Mouse (Mus musculus) frontal cortex, postnatal 10 days (tissue): ENCODE data around the gene Mrgprg.

Source experiments
- DNase-seq, 2 experiments: peaks; one replicate each; pipeline ENCODE4 v3.0.0; 2022; ENCODE audit warnings: low spot score in 2 of 2, mixed read lengths in 1 of 2

The Mrgprg gene

DNA sequence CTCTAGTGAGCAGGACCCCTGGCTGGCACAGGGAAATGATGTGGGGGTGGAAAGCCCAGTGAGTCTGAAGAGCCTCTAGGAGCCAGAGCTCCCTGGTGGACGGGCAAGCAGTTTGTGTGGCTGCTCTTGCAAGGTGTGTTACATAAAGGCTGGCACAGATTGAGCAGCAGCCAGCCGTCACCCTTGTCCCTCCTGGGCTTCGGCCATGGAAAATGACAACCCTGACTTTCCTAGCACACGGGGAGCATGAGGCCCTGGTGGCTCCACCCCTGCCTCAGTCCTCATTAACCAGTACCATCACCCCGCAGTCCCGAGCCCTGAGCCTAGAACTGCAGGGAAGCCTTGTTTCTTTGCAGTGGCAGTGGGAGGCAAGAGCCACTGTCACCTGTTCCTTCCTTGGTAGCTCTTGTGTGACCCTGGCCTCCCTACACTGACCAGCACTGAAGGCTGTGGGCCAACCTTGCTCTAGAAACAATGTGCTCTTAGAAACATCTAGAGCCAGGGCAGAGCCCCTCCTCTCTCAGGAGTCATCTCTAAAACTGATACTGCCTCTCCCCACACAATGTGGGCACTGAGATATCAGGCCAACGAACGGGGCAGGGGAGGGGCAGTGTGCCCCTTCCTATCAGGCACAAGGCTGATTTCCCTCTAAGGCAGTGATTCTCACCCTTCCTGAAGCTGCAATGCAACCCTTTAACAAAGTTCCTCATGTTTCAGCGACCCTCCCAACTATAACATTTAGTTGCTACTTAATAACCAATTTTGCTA, 11.3 kb downstream of the Mrgprg start:
- no peak for DNase-seq

DNA sequence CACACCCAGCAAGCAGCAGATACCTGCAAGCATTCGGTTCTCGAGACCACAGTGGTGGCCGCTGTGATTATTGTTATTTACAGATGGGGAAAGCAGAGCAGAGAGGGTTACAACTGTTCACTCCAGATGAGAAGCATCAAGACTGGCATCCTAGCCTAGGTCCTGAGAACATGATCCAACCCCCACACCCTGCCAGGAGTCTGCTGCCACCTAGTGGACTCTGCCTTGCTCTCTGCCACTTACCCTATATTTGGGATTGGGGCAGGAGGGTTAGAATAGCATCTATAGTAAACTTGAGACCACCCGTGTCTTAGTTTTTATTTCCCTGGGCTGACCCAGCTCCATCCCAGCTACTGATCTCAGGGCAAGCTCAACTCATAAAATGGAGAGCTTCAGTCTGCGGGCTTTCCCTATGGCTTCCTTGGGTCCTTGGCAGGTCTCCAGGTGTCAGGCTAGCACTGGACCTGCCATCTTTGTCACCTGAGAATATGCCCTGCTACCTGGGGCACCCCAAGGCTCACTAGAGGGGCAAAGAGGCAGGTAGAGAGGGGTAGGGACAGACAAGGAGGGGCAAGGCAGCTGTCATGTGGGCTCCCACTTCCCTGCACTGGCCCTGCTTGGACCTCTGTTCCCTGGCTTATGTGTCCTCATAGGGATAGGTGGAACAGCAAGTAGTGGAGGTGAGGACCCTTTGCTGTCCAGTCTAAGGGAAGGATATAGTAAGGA, 12.6 kb downstream of the Mrgprg start:
- DNase-seq, result no peak

DNA sequence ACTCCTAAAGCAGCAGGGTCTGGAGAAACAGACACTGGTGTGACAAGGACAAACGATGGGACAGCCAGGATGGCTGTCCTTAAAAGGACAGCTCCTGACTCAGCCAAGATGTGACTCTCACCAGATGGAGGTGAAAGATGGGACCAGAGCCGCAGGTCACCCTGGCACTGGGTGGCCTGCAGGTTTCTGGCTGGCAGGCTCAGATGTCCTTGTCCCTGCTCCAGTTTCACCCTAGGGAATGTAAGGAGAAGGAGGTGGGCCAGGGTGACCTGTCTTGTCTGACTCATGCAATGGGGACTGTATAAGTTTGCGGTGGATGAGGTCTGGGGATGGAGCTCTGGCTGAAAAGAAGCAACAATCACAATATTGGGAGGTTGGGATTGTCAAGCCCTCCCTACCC, 14.2 kb downstream of the Mrgprg start:
- DNase-seq, result no peak

DNA sequence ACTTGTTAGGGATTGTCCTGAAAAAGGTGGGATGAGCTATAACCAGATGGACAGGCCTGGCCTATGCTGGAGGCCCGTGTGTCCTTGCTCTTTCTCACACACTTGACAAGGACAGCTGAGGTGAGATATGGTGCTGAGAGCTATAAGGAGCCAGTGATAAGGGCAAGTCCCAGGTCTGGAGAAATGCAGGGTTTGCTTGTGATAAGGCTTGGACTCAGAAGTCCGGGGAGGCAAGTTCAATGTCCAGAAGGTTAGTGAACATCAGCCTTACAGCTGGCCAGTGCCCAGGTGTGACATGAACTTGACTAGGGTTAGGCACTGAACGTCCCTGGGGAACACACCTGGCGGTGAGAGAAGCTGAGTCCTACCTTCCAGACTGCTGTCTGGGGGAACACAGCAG, 14.7 kb downstream of the Mrgprg start:
- no peak for DNase-seq

DNA sequence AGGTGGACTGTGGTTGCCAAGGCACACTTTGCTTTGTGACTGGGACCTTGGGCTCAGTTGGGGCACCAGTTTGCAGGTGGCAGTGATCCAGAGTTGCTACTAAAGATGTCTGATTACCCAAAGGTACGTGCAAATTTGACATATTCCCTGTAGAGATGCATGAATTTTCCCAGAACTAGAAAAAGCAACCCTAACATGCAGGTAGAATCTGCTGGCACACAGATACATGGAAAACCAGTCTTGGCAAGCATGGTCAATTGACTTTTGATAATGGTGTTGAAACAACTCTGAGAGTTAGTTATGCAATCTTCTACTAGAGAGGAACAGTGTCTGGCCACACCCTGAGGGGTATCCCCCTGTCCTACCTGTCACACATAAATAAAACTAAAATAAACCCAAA, 15.4 kb downstream of the Mrgprg start:
- no peak for DNase-seq

DNA sequence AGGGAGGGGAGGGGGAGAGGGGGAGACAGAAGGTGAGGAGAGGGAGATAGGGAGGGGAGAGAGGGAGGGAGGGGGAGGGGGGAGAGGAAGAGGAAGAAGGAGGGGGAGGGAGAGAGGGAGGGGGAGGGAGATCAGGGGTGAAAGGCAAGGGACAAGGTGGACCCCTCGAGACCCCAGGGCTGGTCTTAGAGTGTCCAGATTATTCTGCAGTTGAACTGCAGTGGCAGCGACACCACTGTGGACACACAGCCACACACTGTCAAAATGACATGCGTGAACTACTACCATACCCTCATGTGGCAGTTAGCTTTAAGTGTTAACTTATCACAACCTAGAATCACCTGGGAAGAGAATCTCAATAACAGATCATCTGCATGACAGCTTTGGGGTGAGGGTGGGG, 17.7 kb downstream of the Mrgprg start:
- no peak for DNase-seq

DNA sequence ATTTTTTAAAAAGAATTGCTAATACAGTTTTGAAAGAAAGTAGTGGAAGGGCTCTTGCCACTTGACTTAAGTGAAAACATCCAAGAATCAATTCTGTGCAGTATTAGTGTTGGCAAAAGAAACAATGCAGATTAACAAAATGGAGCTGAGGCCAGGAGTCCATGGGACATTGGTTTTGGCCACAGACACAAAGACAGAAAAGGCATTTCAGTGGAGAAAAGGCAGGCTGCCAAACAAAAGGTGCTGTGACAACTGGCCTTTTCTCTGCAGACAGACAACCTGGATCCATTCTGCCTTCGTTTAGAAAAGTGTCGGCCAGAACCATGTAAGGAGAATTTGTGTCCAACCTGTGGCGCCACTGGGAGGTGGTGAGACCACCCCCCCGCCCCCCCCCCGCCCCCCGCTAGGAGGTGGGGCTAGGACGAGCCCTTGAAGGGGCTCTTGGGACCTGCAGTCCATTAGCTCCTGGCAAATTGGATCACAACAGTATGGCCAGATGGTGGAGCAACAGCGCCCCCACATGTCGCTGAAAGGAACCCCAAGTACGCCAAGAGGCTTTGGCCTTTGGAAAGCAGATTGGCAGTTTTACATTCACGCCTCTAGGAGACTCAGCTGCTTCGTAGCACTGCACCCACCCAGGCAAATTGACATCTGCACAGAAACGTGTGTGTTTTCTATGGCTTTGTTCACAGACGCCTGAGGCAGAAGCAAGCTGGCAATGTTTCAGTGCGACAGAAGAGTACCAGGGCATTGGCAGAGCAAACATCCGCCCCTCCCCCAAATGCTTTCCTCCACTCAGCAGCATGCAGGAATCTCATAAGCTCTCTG, 18.5 kb downstream of the Mrgprg start:
- peak; percentile 85 to 88 for DNase-seq

DNA sequence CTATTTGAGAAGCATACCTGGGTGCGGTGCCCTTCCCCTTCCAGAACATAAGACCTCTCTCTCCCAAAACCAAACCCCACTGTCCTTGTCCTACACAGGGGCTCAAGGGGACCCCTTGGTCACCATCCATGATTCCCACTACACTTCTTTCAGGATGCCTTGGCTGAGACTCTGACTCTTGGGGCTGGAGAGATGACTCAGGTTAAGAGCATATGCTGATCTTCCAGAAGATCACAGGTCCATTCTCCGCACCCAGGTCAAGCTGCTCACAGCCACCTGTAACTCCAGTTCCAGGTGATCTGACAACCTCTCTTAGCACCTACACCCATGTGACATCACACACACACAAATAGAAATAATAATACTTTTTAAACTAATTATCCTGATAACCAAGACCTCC, 26.1 kb downstream of the Mrgprg start:
- no peak for DNase-seq

DNA sequence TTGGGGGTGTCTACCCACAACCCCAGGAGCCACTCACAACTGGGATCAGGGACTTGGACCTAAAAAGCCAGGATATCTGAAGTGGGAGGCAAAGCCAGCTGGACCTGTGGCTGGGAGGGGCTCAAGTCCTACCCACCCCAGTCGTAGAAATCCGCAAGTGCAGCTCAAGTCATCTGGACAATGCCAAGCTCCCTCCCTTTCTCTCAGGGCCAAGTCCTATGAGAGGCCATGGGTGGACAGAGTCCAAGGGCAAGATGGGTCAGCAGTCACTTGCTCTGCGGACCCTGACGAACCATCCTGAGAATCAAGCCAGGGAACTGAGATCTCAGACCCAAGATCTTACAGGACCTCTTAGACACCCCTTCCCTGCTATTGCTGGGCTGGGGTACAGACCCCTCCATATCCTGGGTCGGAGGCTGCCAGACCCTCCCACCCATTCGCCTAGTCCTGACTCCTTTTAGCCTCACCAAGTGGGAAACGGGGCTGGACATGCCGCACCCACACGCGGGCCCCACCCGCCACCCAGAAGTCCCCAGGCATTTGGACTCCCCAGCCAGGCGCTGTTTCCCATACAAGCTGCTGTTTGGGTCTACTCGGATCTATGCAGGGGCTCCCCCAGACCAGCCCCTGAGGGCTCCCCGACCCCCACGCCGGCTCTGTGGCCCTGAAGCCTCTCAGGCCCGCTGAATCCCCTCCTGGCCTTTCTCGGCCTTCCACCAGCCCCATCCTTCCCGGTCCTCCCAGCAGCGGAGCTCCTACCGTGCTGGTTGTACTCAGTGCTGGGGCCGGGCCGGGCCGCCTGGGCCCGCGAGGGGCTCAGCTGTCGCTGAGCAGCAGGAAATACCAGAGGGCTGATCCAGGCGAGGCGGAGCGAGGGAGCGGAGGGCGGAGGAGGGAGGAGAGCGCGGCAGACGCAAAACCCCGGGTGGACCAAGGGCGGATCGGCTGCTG, 27.0 kb downstream of the Mrgprg start:
- peak; percentile 78 to 80 for DNase-seq

DNA sequence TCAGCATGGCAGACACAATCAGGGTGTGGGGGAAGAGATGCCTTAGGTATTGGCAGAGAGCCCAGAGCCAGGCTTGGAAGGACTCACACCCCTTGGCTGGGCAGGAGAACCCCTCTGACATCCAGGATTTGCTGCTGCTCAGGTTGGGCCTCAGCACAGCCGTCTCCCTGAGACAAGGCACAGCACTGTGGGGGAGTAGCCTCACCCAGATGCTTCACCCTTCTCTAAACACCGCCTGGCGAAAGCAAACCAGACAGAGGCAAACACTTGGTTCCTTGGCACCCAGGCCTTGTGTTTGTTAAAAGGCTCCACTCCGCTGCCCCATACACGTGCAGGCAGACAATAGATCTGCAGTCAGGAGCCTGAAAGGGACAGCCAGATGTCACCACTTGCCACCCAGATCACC, 28.2 kb downstream of the Mrgprg start:
- DNase-seq, result peak in 1 of 2 experiments; percentile 18

DNA sequence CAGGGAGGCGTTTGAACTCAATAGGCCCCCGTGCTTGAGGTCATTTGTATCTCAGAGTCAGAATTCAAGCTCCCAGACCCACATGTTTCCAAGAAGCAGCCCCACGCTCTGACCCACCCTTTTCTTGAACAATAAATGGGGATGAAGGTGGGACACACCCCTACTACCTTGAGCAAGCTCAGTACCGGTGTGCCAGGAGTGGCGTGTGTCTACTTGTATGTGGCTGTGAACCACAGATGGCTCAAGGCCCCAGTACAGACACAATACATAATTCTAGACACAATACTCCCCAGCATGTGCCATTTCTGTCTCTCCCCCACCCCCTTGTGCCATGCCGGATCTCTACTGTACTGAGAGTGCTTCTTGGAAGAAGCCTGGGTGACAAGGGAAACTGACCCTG, 28.6 kb downstream of the Mrgprg start:
- no peak for DNase-seq

DNA sequence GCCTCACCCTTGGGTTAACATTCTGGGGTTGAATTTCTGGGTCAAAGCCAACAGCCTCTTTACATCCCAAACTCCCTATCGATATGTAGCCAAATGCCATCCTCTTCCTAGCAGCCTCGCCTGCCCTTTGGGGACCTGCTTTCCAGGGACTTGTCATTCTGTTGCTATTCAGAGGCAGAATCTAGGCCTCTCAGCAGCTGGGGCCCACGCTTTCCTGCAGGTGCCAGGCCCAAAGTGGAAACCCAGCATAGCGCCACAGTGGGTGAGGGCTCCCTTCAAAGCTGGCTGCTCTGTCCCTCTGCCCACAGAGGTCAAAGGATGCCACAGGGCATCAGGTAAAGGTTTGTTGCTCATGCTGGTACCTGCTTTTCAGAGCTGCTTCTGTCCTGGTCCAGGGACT, 33.0 kb downstream of the Mrgprg start:
- no peak for DNase-seq

DNA sequence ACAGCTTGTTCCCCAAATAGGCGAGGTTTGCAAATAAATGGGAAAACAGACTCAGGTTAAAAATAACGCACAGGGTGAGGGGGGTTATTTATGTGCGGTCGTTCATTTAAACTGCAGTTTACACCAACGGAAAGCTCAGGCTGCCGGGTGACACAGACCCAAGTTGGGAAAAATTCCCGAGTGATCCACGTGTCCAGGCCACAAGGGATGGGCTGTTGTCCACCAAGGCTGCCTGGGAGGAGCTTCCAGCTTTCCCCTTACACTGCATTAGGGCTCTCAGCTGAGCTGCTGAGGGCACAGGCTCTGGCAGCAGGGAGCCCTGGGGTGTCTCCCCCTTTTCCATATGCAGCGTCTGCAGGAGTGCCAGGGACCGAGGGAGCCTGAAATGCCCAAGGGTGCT, 36.9 kb downstream of the Mrgprg start:
- DNase-seq, result no peak

DNA sequence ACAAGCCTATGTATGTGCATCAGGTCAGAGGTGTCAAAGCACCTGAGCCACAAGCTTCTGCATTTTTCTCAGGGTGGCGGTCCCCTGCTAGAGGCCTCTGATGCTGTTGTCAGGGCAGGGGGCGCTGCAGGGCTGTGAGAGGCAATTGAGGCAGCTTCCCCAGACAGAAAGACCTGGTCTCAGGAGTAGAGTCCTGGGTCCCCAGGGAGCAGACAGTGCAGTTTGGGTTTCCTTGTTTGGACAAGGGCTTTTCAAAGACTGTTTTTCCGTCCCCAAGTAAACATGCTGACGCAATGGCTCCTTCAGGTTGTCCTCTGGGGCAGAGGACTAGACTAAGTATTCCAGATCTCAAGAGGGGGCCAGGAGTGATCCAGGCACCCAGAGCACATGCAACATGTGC, 40.4 kb downstream of the Mrgprg start:
- DNase-seq, result no peak

DNA sequence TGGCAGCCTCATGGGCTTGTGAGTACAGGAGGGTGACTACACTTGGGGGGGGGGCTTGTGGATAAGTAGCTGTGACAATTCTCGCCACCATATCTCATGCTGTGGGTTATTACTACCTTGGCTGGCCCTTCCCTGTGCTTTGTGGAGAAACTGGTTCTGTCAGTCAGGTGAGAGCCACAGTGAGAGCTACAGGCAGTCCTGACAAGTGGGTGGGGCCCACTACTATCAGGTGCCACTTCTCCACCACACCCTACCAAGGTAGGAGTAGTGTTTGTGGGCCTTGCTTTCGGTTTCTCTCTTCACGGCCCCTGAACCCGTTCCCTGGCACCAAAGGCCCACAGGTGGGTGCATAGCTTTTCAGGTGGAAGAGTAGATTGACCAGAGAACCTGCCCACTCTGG, 43.0 kb downstream of the Mrgprg start:
- no peak for DNase-seq

DNA sequence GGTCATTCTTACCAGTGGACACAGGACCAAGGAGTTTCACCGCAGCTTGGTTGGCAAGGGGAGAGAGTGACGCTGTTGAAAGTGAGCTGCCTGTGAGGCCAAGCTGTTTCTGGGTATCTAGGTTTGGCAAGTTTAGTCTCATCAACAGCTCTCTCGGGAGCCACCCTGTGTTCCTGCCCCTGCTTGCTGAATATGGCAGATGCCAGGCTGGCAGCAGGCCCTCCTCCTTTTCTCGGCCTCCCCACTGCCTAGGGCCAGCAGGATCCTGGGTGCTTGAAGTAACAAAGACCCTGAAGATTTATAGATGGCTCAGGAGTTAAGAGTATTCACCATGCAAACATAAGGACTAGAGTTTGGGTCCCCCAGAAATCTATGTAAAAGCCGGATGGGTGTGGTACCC, 44.1 kb downstream of the Mrgprg start:
- DNase-seq, result no peak

DNA sequence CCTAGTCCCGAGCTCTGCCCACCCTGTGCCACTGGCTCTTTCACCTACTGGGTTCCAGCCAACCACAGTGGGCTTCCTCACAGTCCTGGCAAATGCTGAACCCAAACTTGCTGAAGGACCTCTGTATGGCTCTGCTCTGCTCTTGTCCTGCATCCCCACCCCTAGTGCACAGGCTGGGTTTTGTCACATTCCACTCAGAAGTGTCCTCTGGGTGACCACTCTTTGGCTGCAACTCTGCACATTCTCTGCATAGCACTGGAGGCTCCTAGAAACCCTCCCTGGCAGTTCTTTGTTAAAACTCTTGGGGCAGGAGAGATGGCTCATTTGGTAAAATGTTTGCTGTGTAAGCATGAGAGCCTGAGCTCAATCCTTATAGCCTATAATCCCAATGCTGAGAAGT, 49.0 kb downstream of the Mrgprg start:
- no peak for DNase-seq
